Mouse (Mus musculus) spleen, postnatal 4 days (tissue): Measurements from ENCODE around the gene Tsnax.

Source experiments
- DNase-seq, 2 experiments: peaks; one replicate each; pipeline ENCODE4 v3.0.0; 2022; ENCODE audit warnings: low spot score in 2 of 2

Gene Tsnax

DNA sequence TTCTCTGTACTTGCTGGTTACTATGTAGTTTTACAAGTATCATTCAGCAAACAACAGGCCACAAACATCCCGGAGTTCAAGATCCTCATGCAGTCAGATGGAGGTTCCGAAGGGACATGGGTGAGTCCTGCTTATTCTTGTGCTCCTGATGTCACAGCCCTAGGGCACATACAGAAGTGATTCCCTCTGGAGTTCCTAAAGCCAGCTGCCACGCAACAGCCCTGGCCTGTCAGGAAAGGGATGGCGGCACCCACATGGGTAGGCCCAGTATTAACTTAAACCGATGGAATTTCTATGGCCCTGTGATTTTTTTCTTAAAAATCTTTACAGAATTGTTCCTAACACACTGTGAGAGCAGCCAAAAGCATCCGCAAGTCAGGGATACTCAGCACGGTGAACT is 30.6 kb downstream of the Tsnax start:
- DNase-seq: no peak

- no peak for DNase-seq
Measured at GRCm38 (mm10) chr8:125043935-125044334, 31.1 kb downstream of the Tsnax start.

DNA sequence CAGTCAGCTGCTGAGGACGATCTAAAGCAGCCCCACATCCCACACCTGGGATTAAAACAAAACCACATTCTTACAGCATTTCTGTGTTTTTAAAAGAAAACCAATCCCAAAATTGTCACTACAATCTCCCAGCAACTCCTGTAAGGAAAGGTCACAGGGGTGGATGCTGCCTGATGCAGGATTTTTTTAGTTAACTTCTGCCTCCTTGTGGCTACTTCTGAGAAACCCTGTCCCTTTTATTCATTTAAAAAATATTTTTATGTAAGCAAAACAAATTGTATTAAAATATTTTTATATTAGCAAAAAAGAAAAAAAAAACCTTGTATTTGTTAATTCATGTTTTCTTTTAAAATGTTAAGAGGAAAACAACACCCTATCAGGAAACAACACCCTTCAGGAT is 33.0 kb downstream of the Tsnax start:
- DNase-seq: no peak

GRCm38 (mm10) chr8:125049051-125049750 is 36.4 kb downstream of the Tsnax start:
- no peak for DNase-seq

DNA sequence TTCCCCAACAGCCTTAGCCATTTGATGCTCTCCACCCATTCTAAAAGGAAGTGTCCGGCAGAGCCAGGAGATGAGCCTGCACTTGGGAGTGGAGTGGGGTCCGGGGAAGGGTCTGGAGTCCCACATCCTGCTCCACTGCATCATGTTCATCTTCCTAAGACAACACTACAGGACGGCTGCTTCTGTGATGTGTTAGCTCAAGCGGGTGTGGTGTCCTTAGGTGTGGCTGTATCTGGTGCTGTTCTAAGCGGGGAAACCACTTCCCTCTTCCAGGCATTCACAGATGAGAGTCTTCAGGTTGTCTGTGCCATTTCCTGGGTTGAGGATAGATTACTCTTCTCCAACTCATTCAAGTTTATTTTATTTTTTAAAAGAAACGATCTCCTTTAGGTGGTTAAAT is 37.0 kb downstream of the Tsnax start:
- DNase-seq: no peak

- DNase-seq: peak; percentile 63 to 89
Measured at GRCm38 (mm10) chr8:125052026-125052425, 39.2 kb downstream of the Tsnax start.

- peak in 1 of 2 experiments; percentile 41 for DNase-seq
Measured at GRCm38 (mm10) chr8:125053505-125054435, 41.0 kb downstream of the Tsnax start, which contains the start of gene Disc1. Gene Disc1, plus strand, starts transcription at chr8:125054195.

GRCm38 (mm10) chr8:125054436-125054810 is 41.6 kb downstream of the Tsnax start:
- peak; percentile 20 to 70 for DNase-seq

DNA sequence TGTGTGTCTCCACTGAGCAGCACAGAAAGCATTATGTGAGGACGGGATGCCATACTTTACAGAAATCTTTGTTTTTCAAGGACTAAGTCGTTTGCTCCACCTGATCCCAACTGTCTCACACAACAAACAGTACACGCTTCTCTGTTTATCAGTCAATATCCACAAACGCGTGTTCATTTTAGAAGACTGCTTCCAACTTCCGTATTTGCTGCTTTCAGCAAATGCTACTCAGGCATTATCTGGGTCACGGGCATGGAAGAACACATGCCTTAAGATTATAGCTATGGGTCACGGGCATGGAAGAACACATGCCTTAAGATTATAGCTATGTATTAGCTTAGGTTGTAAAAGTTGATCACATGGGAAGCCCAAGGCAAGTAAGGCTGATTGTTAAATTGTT is 48.1 kb downstream of the Tsnax start:
- DNase-seq: no peak

DNA sequence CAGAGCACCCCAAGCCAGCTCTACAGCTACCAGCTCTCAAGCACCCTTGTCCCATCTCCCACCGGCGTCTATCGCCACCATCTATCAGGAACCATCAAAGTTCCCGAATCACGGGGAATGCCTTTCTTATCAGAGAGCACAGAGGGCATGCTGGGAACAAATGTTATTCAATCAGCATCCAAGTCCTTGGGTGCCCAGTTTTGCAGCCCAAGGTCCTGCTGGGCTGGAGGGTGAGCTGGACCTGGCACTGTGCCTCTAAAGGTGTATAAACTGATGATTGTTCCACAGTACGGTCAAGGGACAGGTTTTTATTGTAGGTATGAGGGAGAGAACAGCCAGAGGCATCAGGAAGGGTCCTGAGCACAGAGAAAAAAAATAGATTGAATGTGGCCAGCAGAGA is 52.8 kb downstream of the Tsnax start:
- DNase-seq: no peak

- DNase-seq: peak; percentile 44 to 76
Measured at GRCm38 (mm10) chr8:125066913-125067595, 54.3 kb downstream of the Tsnax start.

DNA sequence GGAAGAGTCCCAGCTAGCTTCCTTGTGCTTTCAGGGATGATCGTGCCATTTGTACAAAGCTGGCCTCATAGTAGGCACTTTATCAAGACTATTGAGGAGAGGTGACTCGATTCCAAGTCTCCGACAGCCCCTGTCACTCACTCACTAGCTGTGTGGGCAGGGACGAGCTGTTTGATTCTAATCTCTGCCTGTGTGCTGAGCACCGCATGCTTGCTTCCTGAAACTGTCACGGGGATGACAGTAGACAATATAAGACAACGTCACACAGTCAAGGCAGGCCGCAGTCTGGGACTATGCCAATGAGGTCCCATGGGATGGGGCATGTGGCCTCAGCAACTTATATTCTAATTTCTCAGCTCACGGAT is 54.8 kb downstream of the Tsnax start:
- peak in 1 of 2 experiments; percentile 23 for DNase-seq

DNA sequence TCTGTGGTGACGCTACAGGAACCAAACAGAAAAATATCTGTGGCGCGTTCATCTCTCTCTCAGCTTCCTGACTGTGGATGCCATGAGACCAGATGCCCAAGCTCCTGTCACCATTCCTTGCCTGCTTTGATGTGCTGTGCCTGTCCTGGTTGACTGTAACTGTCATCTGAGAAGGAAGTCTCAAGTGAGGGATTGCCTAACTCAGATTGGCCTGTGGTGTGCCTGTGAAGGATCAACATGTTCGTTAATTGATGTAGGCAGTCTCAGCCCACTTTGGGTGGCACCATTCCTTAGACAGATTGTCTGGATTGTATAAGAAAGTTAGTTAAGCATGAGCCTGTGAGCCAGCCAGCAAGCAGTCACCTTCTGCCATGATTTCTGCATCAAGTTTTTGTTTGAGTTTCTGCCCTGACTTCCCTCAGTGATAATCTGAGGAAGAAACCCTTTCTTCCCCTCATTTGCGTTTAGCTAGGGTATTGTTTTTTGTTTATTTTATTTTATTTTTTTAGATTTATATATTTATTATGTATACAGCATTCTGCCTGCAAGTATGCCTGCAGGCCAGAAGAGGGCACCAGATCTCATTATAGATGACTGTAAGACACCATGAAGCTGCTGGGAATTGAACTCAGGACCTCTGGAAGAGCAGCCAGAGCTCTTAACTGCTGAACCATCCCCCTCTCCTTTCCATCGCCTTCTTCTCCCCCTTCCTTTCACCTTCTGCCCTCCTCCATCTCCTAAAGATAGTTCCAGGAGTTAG is 55.5 kb downstream of the Tsnax start:
- DNase-seq: no peak

DNA sequence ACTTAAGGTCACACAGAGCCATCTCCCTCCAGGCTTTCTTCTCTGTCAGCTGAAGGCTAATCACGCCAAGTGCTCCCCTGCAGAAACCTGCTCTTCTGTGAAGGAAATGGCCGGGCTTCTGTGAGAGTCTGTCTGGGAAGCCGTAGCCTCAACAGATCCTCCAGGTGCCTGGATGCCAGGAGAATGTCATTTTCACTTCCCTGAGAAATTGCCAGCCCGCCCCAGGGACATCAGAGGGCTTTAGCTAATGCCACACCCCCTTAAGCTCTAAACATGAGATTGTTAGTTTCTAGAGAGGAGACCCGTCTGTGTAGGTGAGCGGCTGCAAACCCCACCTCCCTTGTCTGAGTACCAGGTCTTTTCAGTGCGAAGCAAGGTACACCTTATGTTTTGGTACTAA is 56.5 kb downstream of the Tsnax start:
- no peak for DNase-seq

DNA sequence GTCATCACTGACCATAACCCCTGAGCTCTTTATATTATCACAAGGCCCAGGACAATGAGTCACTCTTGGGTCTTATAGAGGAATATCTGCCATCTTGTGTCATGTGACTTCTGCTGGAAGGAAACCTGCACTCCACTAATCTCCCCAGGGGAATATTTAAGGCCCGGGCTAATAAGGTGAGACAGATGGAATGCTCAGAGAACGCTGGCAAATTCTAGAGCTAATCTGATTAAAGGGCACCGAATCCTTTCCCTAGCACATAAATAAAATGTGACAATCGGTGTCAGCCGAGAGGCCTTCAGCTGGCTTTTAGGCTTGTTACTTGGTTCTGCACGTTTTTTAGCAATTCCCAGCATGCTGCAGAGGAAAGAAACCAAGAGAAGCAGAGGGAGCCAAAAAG is 56.9 kb downstream of the Tsnax start:
- no peak for DNase-seq

- DNase-seq: no peak
Measured at GRCm38 (mm10) chr8:125074141-125074540, 61.3 kb downstream of the Tsnax start.

GRCm38 (mm10) chr8:125074581-125074980 is 61.8 kb downstream of the Tsnax start:
- DNase-seq: no peak

- no peak for DNase-seq
Measured at GRCm38 (mm10) chr8:125075389-125075788, 62.6 kb downstream of the Tsnax start.

- DNase-seq: no peak
Measured at GRCm38 (mm10) chr8:125077326-125077725, 64.5 kb downstream of the Tsnax start.

GRCm38 (mm10) chr8:125078771-125079384 is 66.1 kb downstream of the Tsnax start:
- no peak for DNase-seq
